Mouse (Mus musculus): ENCODE results near the gene Xrra1. TPM values are rescaled to one million over a fixed set of nuclear protein-coding genes. Genes with fewer than 3 reads are reported as not detected.

Gene Xrra1
- polyA plus RNA-seq, 2 experiments: 0.20 to 0.25 TPM

DNA sequence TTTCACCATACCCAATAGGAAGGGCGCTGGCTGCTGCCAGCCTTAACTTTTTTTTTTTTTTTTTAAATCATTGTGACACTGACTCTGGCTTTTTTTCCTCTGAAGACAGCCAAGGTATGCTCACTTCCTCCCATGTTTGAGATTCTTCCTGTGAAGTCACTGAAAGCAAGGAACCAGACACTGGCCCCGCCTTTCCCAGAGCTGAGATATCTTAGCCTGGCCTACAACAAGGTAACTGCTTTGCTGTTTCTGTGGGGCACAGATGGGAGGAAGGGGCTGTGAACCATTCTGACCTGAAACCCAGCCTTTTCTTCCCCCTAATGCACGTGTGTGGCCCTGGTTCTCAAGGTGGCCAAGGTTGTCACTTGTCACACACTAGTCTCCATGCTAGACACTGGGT lies 47.4 kb downstream of the Xrra1 start:
- H3K9ac ChIP-seq (ENCODE audit: low read depth, low read length, severe bottlenecking): no peak overlapping the region
- WGBS: 78% methylated on average over 3 of the region's 3 CpGs
- no peak overlapping the region for H3K4me2 ChIP-seq (replicated peaks; ENCODE audit: low read depth, low read length, severe bottlenecking)
- H3K27me3 ChIP-seq (ENCODE audit: control insufficient read depth, insufficient read depth, low read length): no peaks in the 10 kb centered on the region
- no peak overlapping the region for H3K4me3 ChIP-seq (replicated peaks; ENCODE audit: low read length)
- ATAC-seq (ENCODE audit: low FRiP score, low read depth) (no peak), DNase-seq (ENCODE audit: low spot score) (no peak)
- H3K27ac ChIP-seq (replicated peaks; ENCODE audit: low read depth, low read length): no peak overlapping the region
- H3K36me3 ChIP-seq (ENCODE audit: control insufficient read depth, insufficient read depth, low read length): no peaks in the 10 kb centered on the region
- no peaks in the 10 kb centered on the region for H3K4me1 ChIP-seq (ENCODE audit: control insufficient read depth, insufficient read depth, low read length)
- no peak for TF ChIP-seq POLR2A (IDR thresholded peaks at IDR 0.05; ENCODE audit: borderline replicate concordance, extremely low read depth, insufficient read depth, insufficient read length)
- no peaks in the 10 kb centered on the region for H3K9me3 ChIP-seq (ENCODE audit: control insufficient read depth, low read length)

DNA sequence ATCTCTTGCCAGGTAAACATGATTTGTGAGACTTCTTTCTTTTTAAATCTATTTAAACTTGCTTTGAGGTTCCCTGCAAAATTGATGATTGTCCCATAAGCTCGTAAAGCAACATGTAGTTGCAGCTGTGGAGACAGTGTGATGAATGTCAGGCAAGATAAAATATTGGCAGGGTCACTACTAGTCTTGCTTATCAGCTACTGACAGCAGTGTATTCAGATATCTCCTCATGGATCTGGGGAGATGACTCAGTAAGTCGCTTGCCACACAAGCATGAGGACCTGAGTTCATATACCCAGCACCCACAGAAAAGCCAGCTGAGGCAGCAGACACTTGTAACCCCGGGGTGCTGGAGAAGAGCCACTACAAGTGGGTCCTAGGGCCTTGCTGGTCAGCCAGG lies 48.5 kb downstream of the Xrra1 start:
- ATAC-seq (ENCODE audit: low FRiP score, low read depth) (no peak), DNase-seq (ENCODE audit: low spot score) (no peak)
- Histone ChIP-seq H3K4me2 (replicated peaks; ENCODE audit: low read depth, low read length, severe bottlenecking) (no peak overlapping the region), H3K27ac (replicated peaks; ENCODE audit: low read depth, low read length) (no peak overlapping the region), H3K27me3 (ENCODE audit: control insufficient read depth, insufficient read depth, low read length) (no peaks in the 10 kb centered on the region), H3K9me3 (ENCODE audit: control insufficient read depth, low read length) (no peaks in the 10 kb centered on the region), H3K36me3 (ENCODE audit: control insufficient read depth, insufficient read depth, low read length) (no peaks in the 10 kb centered on the region), H3K4me3 (replicated peaks; ENCODE audit: low read length) (no peak overlapping the region), H3K4me1 (ENCODE audit: control insufficient read depth, insufficient read depth, low read length) (no peaks in the 10 kb centered on the region), H3K9ac (ENCODE audit: low read depth, low read length, severe bottlenecking) (no peak overlapping the region)
- TF ChIP-seq POLR2A (IDR thresholded peaks at IDR 0.05; ENCODE audit: borderline replicate concordance, extremely low read depth, insufficient read depth, insufficient read length): no peak
- 76% methylated on average over 3 of the region's 3 CpGs for WGBS

DNA sequence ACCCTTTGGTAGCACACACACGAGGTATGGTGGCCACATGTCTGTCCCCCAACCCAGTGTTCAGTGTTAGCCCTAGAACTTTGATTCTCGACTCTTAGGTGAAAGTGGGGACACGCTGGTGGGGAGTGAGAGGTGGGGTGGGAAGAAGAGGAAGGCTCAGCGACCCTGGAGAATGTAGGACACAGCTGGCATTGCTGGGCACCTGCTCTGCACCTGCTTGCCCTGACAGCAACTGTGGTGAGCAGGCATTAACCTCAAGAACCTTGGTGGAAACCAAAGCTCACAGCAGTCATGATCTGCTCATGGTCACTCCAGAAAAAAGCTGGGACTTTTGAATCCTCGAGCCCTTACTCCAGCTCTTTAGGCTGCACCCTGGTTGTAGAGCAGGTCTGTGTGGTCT lies 52.1 kb downstream of the Xrra1 start:
- no peak overlapping the region for H3K4me3 ChIP-seq (replicated peaks; ENCODE audit: low read length)
- H3K4me2 ChIP-seq (replicated peaks; ENCODE audit: low read depth, low read length, severe bottlenecking): no peak overlapping the region
- no peaks in the 10 kb centered on the region for H3K9me3 ChIP-seq (ENCODE audit: control insufficient read depth, low read length)
- H3K27me3 ChIP-seq (ENCODE audit: control insufficient read depth, insufficient read depth, low read length): no peaks in the 10 kb centered on the region
- H3K9ac ChIP-seq (ENCODE audit: low read depth, low read length, severe bottlenecking): no peak overlapping the region
- no peak for TF ChIP-seq POLR2A (IDR thresholded peaks at IDR 0.05; ENCODE audit: borderline replicate concordance, extremely low read depth, insufficient read depth, insufficient read length)
- no peak overlapping the region for H3K27ac ChIP-seq (replicated peaks; ENCODE audit: low read depth, low read length)
- no peaks in the 10 kb centered on the region for H3K4me1 ChIP-seq (ENCODE audit: control insufficient read depth, insufficient read depth, low read length)
- DNase-seq (ENCODE audit: low spot score) (no peak), ATAC-seq (ENCODE audit: low FRiP score, low read depth) (no peak)
- 70% methylated on average over 5 of the region's 5 CpGs for WGBS
- no peaks in the 10 kb centered on the region for H3K36me3 ChIP-seq (ENCODE audit: control insufficient read depth, insufficient read depth, low read length)

DNA sequence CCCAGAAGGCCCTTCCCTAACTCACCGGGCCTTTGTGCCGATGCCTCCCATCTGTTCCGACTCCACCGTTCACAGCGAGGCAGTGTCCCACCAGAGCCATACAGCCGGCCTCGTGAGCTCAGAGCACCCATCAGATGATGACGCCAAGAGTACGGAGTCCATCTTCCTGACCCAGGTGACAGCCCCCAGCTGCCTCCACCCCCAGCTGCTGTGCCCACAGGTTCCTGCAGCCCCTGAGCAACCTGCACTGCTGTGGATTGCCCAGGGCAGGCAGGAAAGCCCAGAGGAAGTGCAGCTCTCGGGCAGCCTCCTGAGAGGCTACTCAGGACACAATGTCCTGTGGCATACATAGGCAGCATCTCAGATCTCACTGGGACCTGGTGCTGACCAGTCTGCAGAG lies 55.4 kb downstream of the Xrra1 start:
- Histone ChIP-seq H3K27me3 (ENCODE audit: control insufficient read depth, insufficient read depth, low read length) (no peaks in the 10 kb centered on the region), H3K27ac (replicated peaks; ENCODE audit: low read depth, low read length) (no peak overlapping the region), H3K9ac (ENCODE audit: low read depth, low read length, severe bottlenecking) (no peak overlapping the region), H3K36me3 (ENCODE audit: control insufficient read depth, insufficient read depth, low read length) (0 out of 2 replicates have a peak, but pooled peaks cover 2% of the 10 kb centered on the region), H3K4me1 (ENCODE audit: control insufficient read depth, insufficient read depth, low read length) (peaks cover 16% of the 10 kb centered on the region), H3K9me3 (ENCODE audit: control insufficient read depth, low read length) (no peaks in the 10 kb centered on the region), H3K4me2 (replicated peaks; ENCODE audit: low read depth, low read length, severe bottlenecking) (no peak overlapping the region), H3K4me3 (replicated peaks; ENCODE audit: low read length) (no peak overlapping the region)
- no peak for TF ChIP-seq POLR2A (IDR thresholded peaks at IDR 0.05; ENCODE audit: borderline replicate concordance, extremely low read depth, insufficient read depth, insufficient read length)
- no peak for DNase-seq (ENCODE audit: low spot score)
- no peak for ATAC-seq (ENCODE audit: low FRiP score, low read depth)
- WGBS: 88% methylated on average over 10 of the region's 10 CpGs

DNA sequence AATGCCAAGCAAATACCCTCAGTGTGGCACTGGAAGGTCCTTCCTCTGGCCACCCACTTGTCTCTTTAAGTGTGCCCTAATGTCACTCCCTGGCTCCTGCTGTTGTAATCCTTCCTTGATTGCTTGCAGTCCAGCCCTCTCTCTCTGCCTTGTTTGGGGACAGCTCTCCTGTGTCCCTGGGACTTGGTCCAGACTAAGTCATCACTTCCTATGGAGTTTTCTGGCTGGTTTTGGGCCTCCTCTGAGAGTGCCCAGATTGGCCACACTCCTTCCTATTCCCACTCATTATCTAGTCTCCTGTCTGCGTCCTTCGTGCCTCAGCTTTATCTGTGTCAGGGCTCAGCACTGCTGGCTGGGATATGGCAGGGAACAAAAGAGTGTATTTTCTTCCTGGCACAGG lies 56.6 kb downstream of the Xrra1 start:
- Histone ChIP-seq H3K27ac (replicated peaks; ENCODE audit: low read depth, low read length) (no peak overlapping the region), H3K27me3 (ENCODE audit: control insufficient read depth, insufficient read depth, low read length) (no peaks in the 10 kb centered on the region), H3K4me2 (replicated peaks; ENCODE audit: low read depth, low read length, severe bottlenecking) (no peak overlapping the region), H3K9me3 (ENCODE audit: control insufficient read depth, low read length) (no peaks in the 10 kb centered on the region), H3K9ac (ENCODE audit: low read depth, low read length, severe bottlenecking) (no peak overlapping the region), H3K4me3 (replicated peaks; ENCODE audit: low read length) (no peak overlapping the region), H3K36me3 (ENCODE audit: control insufficient read depth, insufficient read depth, low read length) (0 out of 2 replicates have a peak, but pooled peaks cover 7% of the 10 kb centered on the region), H3K4me1 (ENCODE audit: control insufficient read depth, insufficient read depth, low read length) (peaks cover 16% of the 10 kb centered on the region)
- DNase-seq (ENCODE audit: low spot score) (no peak), ATAC-seq (ENCODE audit: low FRiP score, low read depth) (no peak)
- no peak for TF ChIP-seq POLR2A (IDR thresholded peaks at IDR 0.05; ENCODE audit: borderline replicate concordance, extremely low read depth, insufficient read depth, insufficient read length)
- WGBS: 79% methylated on average over 2 of the region's 2 CpGs
